Mouse (Mus musculus) Muller cell, postnatal 12 days (primary cell): ENCODE results near the gene Eng.
A peak's percentile ranks its signal among the peaks of the same experiment; 100 is the strongest.

Source experiments
- DNase-seq: peaks from one replicate; pipeline ENCODE4 v3.0.0-alpha.2; 2015; ENCODE audit errors: inconsistent ontology term

Gene Eng

GRCm38 (mm10) chr2:32680961-32681650 is 34.7 kb downstream of the Eng start:
- DNase-seq = no peak

DNA sequence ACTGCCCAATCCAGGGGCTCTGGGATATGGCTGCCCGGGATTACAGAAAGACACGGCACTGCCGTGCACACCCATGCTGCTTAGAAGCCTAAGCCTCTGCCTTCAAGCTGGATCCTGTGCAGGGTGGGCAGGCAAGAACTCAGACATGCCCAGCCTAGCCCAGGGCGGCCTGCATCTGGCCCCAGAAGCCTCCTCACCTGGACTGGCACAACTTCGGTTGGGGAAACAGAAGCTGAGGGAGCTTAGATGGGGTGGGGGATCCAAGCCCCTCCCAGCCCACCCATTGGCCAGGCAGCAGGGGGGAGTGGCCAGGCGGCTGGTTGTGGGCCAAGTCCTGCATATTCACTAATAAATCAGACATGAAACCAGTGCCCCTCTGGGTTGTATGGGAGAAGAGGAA is 35.4 kb downstream of the Eng start:
- peak; percentile 44 for DNase-seq

DNA sequence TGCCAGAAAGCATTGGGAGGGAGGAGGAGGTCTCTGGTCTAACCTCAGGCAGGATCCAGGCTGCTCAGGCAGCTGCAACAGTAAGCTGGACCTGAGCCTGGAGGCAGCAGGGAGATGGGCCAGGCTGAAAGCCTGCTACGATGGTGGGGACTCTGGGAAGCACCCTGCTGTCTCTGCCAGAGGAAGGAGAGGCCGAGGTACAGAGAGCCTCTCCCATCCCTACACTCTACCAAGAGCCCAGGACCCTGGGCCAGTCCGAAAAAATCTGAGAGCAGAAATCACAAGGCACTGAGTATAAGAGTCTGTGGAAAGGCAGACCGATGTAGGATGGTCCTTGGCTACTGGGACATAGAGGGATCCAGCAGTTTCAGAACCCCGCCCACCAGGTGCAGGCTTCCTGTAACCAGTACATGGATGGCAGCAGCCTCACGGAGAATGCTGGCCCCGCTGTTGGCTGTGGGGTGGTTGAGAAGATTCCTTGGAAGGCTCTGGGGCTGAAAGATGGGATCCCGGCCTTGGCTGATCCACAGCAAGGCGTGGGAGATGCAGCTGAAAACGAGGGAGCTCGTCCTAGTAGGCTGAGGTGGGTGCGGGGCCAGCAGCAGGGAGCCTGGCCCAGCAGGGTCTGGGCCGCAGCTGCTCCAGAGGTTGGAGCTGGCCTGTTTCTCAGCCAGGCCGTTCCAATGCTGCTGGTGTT is 36.5 kb downstream of the Eng start:
- no peak for DNase-seq

GRCm38 (mm10) chr2:32683701-32684100 is 37.3 kb downstream of the Eng start:
- DNase-seq = no peak

GRCm38 (mm10) chr2:32684681-32685428 is 38.5 kb downstream of the Eng start:
- no peak for DNase-seq

DNA sequence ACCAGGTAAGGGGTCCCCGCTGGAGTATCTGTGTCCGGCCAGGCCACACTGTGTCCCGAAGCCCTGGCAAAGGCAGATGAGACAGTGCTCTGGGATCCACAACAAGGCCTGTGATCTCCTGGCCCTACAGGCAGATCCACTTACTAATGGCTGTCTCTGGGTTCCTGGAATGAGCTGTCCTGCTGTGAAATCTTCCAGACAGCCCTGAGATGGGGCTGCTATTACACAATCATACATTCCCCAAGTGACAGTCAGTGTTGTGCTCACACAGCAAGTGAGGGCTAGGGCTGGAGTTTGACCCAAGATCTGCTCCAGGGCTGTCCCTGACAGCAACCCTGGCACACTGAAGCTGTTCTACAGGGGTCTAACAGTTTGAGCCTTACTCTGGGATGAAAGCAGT is 39.4 kb downstream of the Eng start:
- DNase-seq = peak; percentile 94

- DNase-seq = no peak
These were observed 40.2 kb downstream of the Eng start for GRCm38 (mm10) chr2:32686640-32687039.

DNA sequence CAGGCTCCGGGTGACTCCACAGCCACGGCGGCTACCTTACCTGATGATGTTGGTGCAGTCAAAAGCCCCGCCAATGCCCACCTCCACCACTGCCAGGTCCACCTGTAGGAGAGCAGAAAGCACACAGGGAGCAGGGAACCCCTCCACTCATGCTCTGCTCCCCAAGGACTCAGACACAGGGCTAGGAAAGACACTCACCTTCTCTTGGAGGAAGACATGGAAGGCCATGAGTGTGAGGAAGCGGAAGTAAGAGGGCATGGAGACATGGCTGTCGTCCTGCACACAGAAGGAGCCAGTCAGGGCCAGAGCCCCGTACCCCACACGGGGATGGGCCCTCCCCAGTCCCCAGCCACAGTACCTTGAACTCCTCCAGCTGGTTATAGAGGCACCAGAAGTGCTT is 41.2 kb downstream of the Eng start:
- no peak for DNase-seq

DNA sequence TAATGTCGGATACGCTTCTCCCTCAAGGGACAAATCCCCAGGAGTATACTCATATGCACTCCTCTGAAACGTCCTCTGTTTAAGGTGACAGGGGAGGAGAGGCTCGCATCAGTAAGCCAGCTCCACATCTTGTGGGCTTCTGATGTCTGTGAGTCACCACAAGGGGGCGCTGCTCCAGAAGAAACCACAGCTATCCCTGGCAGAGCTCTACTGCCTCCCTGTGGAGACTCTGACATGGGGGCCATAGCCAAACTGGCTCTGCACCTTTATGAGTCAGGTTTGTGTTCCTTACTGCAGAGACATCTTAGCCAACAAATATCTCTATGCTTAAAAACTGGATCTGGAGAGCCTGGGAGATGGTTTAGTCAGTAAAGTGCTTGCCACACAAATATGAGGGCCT is 43.0 kb downstream of the Eng start:
- DNase-seq = peak; percentile 78

DNA sequence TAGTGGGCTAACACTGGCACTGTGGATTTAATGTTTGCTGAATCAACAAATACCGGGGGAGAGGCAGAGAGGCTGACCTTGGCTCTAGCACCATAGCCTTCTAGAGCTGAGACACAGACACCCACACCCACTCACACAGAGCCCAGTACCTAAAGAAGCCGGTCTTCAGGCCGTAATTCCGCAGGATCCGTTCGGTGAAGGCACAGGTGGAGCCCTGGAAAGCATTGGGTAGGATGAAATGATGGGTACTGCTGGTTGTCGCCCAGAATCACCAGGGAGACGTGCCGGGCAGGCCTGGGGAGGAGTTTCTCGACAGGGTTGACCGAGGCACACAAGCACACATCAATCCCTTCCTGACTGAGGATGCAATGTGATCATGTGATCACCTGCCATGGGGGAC is 44.6 kb downstream of the Eng start:
- DNase-seq = no peak

GRCm38 (mm10) chr2:32692496-32692895 is 46.1 kb downstream of the Eng start:
- no peak for DNase-seq

- no peak for DNase-seq
These were observed 46.9 kb downstream of the Eng start for GRCm38 (mm10) chr2:32693282-32693681.

DNA sequence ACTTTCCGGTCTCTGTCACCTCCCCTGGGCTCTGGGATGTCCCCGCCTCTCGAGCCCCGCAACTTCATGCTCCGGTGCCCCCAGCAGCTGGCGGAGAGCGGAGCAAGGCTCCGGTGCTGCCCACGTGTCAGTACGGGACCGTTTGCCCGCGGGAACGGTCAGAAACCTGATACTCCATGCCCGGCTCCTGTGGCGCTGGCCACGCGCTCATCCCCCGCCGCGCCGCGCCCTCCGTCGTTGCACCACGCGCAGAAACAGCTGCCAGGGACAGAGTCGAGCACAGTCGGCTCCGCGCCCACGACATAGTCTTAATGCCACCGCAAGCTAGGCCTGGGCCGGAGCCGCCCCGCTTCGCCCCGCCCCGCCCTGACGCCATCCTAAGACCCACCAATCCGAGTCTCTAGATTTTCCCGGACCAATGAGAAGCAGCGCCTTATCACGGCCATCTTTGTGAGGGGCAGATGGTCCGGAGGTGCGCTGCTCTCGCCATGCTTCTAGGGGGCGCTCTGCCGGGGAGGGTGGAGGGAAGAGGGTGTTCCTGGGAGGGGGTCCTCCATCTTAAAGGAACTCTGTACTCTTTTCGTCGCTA is 47.5 kb downstream of the Eng start:
- peak; percentile 99 for DNase-seq

DNA sequence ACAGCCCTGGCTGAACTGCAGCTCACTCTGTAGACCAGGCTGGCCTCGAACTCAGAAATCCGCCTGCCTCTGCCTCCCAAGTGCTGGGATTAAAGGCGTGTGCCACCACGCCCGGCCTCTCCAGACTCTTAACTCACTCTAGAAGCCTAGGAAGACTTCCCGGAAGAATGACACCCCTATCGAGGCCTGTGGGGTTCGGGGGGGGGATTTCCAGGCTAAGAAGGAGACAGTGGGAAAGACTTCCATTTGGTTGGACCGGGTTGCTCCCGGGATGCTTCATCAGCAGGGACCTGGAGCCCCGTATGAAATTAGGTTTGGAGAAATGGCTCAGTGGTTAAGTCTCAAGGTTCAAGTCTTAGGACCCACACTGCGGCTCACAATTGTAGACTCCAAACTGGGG is 48.3 kb downstream of the Eng start:
- no peak for DNase-seq

DNA sequence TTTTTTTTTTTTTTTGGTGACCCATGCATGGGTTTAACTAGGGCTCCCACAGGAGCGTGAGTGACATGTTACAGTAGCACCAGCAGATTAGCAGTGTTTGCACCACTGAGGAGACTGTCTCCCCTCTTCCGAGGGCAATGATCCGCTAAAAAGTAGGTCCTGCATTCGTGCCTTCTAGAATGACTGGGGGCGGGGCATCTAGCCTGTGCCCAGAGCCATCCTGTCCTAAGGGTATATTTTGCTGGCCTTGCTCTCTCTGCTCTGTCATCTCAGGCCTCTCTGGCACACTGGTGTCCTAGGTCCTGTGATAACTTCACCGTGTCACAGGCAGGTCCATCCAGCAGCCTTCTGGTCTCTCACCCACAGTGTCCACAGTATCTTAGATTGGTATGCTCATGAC is 53.3 kb downstream of the Eng start:
- DNase-seq = no peak

DNA sequence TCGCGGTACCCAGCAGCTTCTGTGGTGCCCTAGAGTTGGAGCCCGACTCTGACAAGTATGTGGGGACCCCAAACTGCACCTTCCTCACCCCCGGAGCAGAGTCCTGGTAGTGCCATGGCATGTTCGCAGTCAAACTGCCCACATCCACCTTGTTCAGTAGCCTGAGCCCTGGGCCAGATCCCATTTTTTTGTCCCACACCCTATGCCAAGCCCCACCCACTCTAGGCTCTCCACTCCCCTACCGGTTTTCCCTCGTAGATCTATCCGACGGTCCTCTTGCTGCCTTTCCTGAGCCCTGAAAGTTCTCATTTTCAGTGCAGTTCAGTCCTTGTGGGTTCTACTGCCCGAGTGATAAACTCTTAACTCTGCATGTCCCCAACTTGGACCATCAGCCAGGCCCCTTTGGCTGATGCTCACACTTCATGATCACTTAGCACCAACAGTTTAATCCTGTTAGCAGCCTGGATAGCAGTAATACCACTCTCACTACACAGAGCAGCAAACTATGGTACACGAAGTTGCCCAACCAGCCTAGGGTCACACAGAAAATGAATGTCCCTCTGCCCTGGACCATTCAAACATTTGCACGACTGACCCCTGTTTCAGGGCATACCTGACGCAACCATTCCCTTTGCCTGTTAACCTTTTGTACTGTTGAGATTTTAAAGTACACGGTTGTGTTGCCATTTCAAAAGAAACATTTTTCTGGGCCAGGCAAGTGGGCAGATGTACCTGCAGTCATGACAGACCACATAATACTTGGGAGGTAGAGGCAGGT is 54.8 kb downstream of the Eng start:
- no peak for DNase-seq

DNA sequence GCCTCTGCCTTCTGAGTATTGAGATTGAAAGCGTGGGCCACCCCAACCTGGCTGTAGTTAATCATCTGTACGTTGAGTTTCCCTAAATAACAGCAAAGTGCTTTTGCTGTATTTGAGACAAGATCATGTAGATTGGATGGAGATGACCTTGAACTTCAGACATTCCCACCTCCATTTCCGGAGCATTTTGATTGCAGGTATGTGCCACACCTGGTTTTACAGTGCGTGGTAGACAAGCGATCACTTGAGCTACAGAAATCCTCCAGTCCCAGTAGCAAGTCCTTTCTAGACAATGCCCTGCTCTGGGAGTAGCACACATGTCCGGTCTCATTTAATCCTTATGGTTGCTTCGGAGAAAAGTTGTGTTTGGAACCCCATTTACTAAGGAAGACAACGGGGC is 56.7 kb downstream of the Eng start:
- no peak for DNase-seq

GRCm38 (mm10) chr2:32704021-32704421 is 57.6 kb downstream of the Eng start, which contains the start of gene Fpgs:
Gene Fpgs (minus strand): TSS chr2:32704145.
- DNase-seq = no peak

- no peak for DNase-seq
These were observed 58.6 kb downstream of the Eng start for GRCm38 (mm10) chr2:32705018-32705417.

GRCm38 (mm10) chr2:32706971-32707370 is 60.6 kb downstream of the Eng start:
- DNase-seq = no peak

DNA sequence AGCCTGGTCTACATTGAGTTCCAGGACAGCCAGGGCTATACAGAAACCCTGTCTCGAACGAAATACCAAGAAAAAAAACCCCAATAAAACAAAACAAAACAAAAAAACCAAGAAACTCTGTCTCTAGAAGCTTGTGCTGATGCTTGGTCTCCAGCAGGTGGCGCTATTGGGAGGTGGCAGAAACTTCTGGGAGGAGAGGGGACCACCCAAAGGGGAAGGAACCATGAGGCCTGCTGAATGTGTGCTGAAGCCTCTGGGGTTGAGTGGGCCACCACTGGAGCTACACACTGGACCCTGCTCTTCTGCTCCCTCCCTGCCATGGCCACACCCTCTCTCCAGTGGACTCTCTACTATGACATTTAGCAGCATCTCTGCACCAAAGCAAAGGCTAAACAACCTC is 62.2 kb downstream of the Eng start:
- DNase-seq = peak; percentile 50
